Mouse (Mus musculus) cortical plate, adult 2 months (tissue): Measurements from ENCODE around the gene Stkld1.

ENCODE experiments used
- CTCF ChIP-seq: fragments of 200-500 bp; IDR thresholded peaks from 2 replicates; pipeline ENCODE4 v1.5.1; 2011; ENCODE audit warnings: mild to moderate bottlenecking, control low read depth, low read length; ENCODE audit not compliant: insufficient read depth; ENCODE audit errors: extremely low read depth
- POLR2A ChIP-seq: fragments of 200-500 bp; IDR thresholded peaks from 2 replicates; pipeline ENCODE4 v1.6.1; 2011; ENCODE audit warnings: mild to moderate bottlenecking, low read length, control low read depth; ENCODE audit not compliant: insufficient read depth; ENCODE audit errors: extremely low read depth

DNA sequence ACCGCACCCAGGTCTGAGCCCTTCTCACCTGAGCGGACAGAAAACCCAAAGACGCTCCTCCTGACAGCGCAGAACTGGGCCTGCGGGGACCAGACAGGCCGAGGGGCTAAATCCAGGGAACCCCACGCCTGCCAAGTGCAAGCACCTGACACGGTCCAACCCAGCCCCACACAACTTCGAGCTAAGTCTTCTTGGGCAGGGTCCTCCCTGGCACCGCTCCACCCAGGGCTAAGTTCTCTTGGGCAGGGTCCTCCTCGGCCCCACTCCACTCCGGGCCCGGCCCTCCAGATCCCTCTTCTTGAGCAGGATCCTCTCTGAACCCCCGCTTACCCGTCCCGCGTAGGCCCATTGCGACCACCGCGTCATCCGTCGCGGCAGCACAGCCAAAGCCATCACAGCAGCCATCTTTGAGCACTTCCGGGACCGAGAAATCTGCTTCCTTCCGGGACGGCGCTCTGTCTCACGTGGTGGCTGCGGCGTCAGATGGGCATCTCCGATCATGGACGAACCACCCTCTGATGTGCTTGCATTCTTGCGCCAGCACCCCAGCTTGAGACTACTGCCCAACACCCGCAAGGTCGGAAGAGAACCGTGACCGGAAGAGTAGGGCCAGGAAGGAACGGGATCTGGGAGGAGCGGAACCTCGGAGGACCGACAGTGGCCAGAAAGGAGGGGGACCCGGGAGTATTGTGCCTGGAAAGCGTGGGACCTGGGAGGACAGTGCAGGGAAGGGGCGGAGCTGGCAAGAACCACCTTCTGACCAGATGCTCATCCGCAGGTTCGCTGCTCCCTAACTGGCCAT lies 17.7 kb upstream of the Stkld1 start, which contains the start of the genes Surf2 and Surf1:
- no peak for TF ChIP-seq CTCF
- peak; percentile 90 for TF ChIP-seq POLR2A
